Mouse (Mus musculus): Measurements from ENCODE around the gene Cnst. TPM values are rescaled to one million over a fixed set of nuclear protein-coding genes. Genes with fewer than 3 reads are reported as not detected.

The Cnst gene
- polyA plus RNA-seq, 1 experiment from 2014 or later, result 27.7 TPM

GRCm38 (mm10) chr1:179609724-179610505 lies 63.7 kb downstream of the Cnst start:
- Histone ChIP-seq H3K36me3 (peaks cover 39% of the 10 kb centered on the region), H3K4me2 (no peak overlapping the region), H3K4me1 (replicated peaks) (peaks cover 12% of the 10 kb centered on the region), H3K9me3 (no peaks in the 10 kb centered on the region), H3K27me3 (no peaks in the 10 kb centered on the region), H3K9ac (no peak overlapping the region), H3K27ac (peak overlapping the region; percentile 44; the same call in 1 of the 2 replicates), H3K4me3 (no peak overlapping the region)
- no peak for ATAC-seq (ENCODE audit: low FRiP score)
- 44% methylated on average over 26 of the region's 26 CpGs for WGBS

GRCm38 (mm10) chr1:179611182-179611581 lies 65.0 kb downstream of the Cnst start:
- Histone ChIP-seq H3K9me3 (no peaks in the 10 kb centered on the region), H3K27me3 (no peaks in the 10 kb centered on the region)
- WGBS, result 40% methylated on average over 5 of the region's 5 CpGs

GRCm38 (mm10) chr1:179612418-179612817 lies 66.2 kb downstream of the Cnst start:
- no peak for ATAC-seq (ENCODE audit: low FRiP score)
- H3K4me1 ChIP-seq (replicated peaks), result peaks cover 12% of the 10 kb centered on the region
- H3K4me2 ChIP-seq, result no peak overlapping the region
- no peaks in the 10 kb centered on the region for H3K27me3 ChIP-seq
- no peak overlapping the region for H3K27ac ChIP-seq
- H3K9me3 ChIP-seq, result no peaks in the 10 kb centered on the region
- no peak overlapping the region for H3K9ac ChIP-seq
- 92% methylated on average over 6 of the region's 6 CpGs for WGBS
- H3K4me3 ChIP-seq, result no peak overlapping the region
- H3K36me3 ChIP-seq, result peaks cover 30% of the 10 kb centered on the region

More at GRCm38 (mm10) chr1:179611182-179611581, 65.0 kb downstream of the Cnst start:
- Histone ChIP-seq H3K4me3 (no peak overlapping the region), H3K4me1 (replicated peaks) (peaks cover 12% of the 10 kb centered on the region), H3K36me3 (peaks cover 33% of the 10 kb centered on the region), H3K4me2 (no peak overlapping the region), H3K9ac (no peak overlapping the region), H3K27ac (no peak overlapping the region)
- no peak for ATAC-seq (ENCODE audit: low FRiP score)

GRCm38 (mm10) chr1:179612986-179613505 lies 66.9 kb downstream of the Cnst start:
- Histone ChIP-seq H3K9ac (no peak overlapping the region), H3K4me2 (no peak overlapping the region), H3K4me3 (no peak overlapping the region), H3K27me3 (no peaks in the 10 kb centered on the region), H3K4me1 (replicated peaks) (peaks cover 12% of the 10 kb centered on the region), H3K9me3 (no peaks in the 10 kb centered on the region), H3K27ac (no peak overlapping the region), H3K36me3 (peaks cover 29% of the 10 kb centered on the region)
- ATAC-seq (ENCODE audit: low FRiP score), result no peak
- 73% methylated on average over 9 of the region's 9 CpGs for WGBS

GRCm38 (mm10) chr1:179617426-179617825 lies 71.3 kb downstream of the Cnst start:
- 77% methylated on average over 7 of the region's 7 CpGs for WGBS
- peak overlapping the region; percentile 26; the same call in 1 of the 2 replicates for H3K27ac ChIP-seq

GRCm38 (mm10) chr1:179622665-179623064 lies 76.5 kb downstream of the Cnst start:
- Histone ChIP-seq H3K4me2 (no peak overlapping the region), H3K9me3 (no peaks in the 10 kb centered on the region), H3K27me3 (no peaks in the 10 kb centered on the region), H3K9ac (no peak overlapping the region), H3K4me3 (no peak overlapping the region), H3K4me1 (replicated peaks) (no peaks in the 10 kb centered on the region), H3K36me3 (peaks cover 27% of the 10 kb centered on the region), H3K27ac (no peak overlapping the region)
- 95% methylated on average over 12 of the region's 12 CpGs for WGBS
- no peak for ATAC-seq (ENCODE audit: low FRiP score)

More at GRCm38 (mm10) chr1:179617426-179617825, 71.3 kb downstream of the Cnst start:
- Histone ChIP-seq H3K36me3 (peaks cover 18% of the 10 kb centered on the region; the same call in 1 of the 2 replicates), H3K9ac (no peak overlapping the region), H3K4me3 (no peak overlapping the region), H3K27me3 (no peaks in the 10 kb centered on the region), H3K4me2 (no peak overlapping the region), H3K4me1 (replicated peaks) (no peaks in the 10 kb centered on the region), H3K9me3 (no peaks in the 10 kb centered on the region)
- ATAC-seq (ENCODE audit: low FRiP score), result no peak

GRCm38 (mm10) chr1:179623657-179624056 lies 77.5 kb downstream of the Cnst start:
- no peaks in the 10 kb centered on the region for H3K27me3 ChIP-seq
- H3K9me3 ChIP-seq, result no peaks in the 10 kb centered on the region
- no peak overlapping the region for H3K27ac ChIP-seq
- ATAC-seq (ENCODE audit: low FRiP score), result no peak
- no peak overlapping the region for H3K4me2 ChIP-seq
- H3K9ac ChIP-seq, result no peak overlapping the region
- peaks cover 27% of the 10 kb centered on the region for H3K36me3 ChIP-seq
- WGBS, result 74% methylated on average over 4 of the region's 4 CpGs
- no peaks in the 10 kb centered on the region for H3K4me1 ChIP-seq (replicated peaks)
- H3K4me3 ChIP-seq, result no peak overlapping the region

GRCm38 (mm10) chr1:179624354-179624753 lies 78.2 kb downstream of the Cnst start:
- peak; percentile 13; the same call in 1 of the 2 replicates for ATAC-seq (ENCODE audit: low FRiP score)

GRCm38 (mm10) chr1:179627855-179628254 lies 81.7 kb downstream of the Cnst start:
- WGBS, result 92% methylated on average over 4 of the region's 4 CpGs
- H3K27ac ChIP-seq, result no peak overlapping the region
- no peaks in the 10 kb centered on the region for H3K9me3 ChIP-seq
- H3K4me2 ChIP-seq, result no peak overlapping the region
- no peak overlapping the region for H3K4me3 ChIP-seq
- no peak overlapping the region for H3K9ac ChIP-seq
- no peaks in the 10 kb centered on the region for H3K27me3 ChIP-seq
- peaks cover 5% of the 10 kb centered on the region; the same call in 1 of the 2 replicates for H3K4me1 ChIP-seq (replicated peaks)
- ATAC-seq (ENCODE audit: low FRiP score), result no peak
- H3K36me3 ChIP-seq, result peaks cover 19% of the 10 kb centered on the region

More at GRCm38 (mm10) chr1:179624354-179624753, 78.2 kb downstream of the Cnst start:
- Histone ChIP-seq H3K27me3 (no peaks in the 10 kb centered on the region), H3K4me2 (no peak overlapping the region), H3K4me3 (no peak overlapping the region), H3K4me1 (replicated peaks) (peaks cover 2% of the 10 kb centered on the region; the same call in 1 of the 2 replicates), H3K9ac (no peak overlapping the region), H3K36me3 (peaks cover 21% of the 10 kb centered on the region), H3K27ac (no peak overlapping the region), H3K9me3 (no peaks in the 10 kb centered on the region)
- WGBS, result 75% methylated on average over 4 of the region's 4 CpGs

GRCm38 (mm10) chr1:179628438-179629106 lies 82.4 kb downstream of the Cnst start:
- no peaks in the 10 kb centered on the region for H3K27me3 ChIP-seq
- no peak overlapping the region for H3K9ac ChIP-seq
- no peak overlapping the region for H3K4me3 ChIP-seq
- no peaks in the 10 kb centered on the region for H3K9me3 ChIP-seq
- H3K4me2 ChIP-seq, result no peak overlapping the region
- H3K4me1 ChIP-seq (replicated peaks), result peaks cover 5% of the 10 kb centered on the region; the same call in 1 of the 2 replicates
- H3K27ac ChIP-seq, result no peak overlapping the region
- no peak for ATAC-seq (ENCODE audit: low FRiP score)
- WGBS, result 71% methylated on average over 8 of the region's 8 CpGs
- peaks cover 14% of the 10 kb centered on the region for H3K36me3 ChIP-seq

- H3K4me2 ChIP-seq, result no peak overlapping the region
- H3K27ac ChIP-seq, result no peak overlapping the region
- H3K9ac ChIP-seq, result no peak overlapping the region
- peaks cover 12% of the 10 kb centered on the region for H3K36me3 ChIP-seq
- H3K4me1 ChIP-seq (replicated peaks), result peaks cover 5% of the 10 kb centered on the region; the same call in 1 of the 2 replicates
- H3K4me3 ChIP-seq, result no peak overlapping the region
- 73% methylated on average over 5 of the region's 5 CpGs for WGBS
- no peaks in the 10 kb centered on the region for H3K27me3 ChIP-seq
- no peak for ATAC-seq (ENCODE audit: low FRiP score)
- H3K9me3 ChIP-seq, result no peaks in the 10 kb centered on the region
Observed at GRCm38 (mm10) chr1:179629276-179629675, 83.1 kb downstream of the Cnst start.

GRCm38 (mm10) chr1:179632746-179633413 lies 86.7 kb downstream of the Cnst start:
- H3K4me1 ChIP-seq (replicated peaks), result peaks cover 5% of the 10 kb centered on the region; the same call in 1 of the 2 replicates
- no peak overlapping the region for H3K27ac ChIP-seq
- H3K9ac ChIP-seq, result no peak overlapping the region
- WGBS, result 85% methylated on average over 11 of the region's 11 CpGs
- no peak overlapping the region for H3K4me2 ChIP-seq
- no peaks in the 10 kb centered on the region for H3K27me3 ChIP-seq
- ATAC-seq (ENCODE audit: low FRiP score), result no peak
- no peaks in the 10 kb centered on the region for H3K36me3 ChIP-seq
- H3K9me3 ChIP-seq, result no peaks in the 10 kb centered on the region
- no peak overlapping the region for H3K4me3 ChIP-seq
